Mouse (Mus musculus) MN1 (cell line): ENCODE measurements around the gene Samd9l.
"Not testable (repeated sequence)": the region's sequence is repeated elsewhere in the genome, so short reads cannot be mapped to it uniquely, and the experiment has no call there.

ENCODE experiments used
- DNase-seq: peaks from one replicate; pipeline ENCODE4 v3.0.0-alpha.2; 2016; ENCODE audit warnings: low spot score

Gene Samd9l

DNA sequence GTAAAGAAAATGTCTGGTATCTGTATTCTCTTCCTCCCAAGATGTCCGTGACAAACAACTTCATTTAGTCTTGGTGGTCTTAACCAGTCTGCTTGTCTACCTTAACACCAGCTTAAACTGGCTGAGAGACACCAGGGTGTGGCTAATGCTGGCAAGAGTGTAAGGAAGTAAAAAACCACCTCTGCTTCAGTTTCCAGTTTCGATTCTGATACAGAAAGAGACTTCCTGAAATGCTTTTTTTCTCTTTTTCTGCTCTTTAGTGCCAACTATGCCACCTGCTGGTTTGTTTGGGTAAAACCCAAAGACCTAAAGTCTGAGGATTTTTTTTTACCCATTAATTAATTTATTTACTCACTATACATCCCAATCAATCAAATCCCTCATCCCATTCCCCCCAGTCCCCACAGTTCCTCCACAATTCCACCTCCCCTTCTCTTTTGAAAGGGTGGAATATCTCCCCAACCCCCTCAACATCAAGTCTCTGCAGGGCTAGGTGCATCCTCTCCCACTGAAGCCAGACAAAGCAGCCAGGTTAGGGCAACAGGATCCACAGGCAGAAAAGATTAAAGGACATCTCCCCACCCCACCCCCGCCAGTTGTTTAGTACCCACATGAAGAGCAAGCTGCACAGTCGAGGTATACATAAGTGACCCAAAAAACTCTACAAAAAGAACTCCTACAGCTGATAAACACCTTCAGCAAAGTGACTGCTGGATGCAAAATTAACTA lies at the start of gene Samd9l:
TSS of gene Samd9l (minus strand) at position 233 of the 729 bp plus-strand sequence.
- DNase-seq: peak; percentile 28

DNA sequence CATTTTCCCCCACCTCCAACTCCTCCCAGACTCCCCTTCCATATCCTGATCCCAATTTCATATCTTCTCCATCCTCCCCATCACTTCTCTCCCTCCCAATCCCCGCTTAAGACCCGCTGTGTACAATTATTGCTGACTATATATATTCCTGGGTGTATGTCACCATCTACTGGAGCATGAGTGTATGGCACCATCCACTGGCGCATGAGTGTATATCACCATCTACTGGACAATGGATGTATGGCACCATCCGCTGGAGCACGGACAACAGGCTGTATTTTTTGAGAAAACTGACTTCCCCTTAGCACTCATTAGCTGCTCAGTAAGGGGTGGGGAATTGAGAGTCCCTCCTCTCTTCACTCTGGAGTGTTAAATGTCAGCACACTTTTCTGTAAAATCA lies 48.0 kb upstream of the Samd9l start:
- DNase-seq: peak; percentile 54

DNA sequence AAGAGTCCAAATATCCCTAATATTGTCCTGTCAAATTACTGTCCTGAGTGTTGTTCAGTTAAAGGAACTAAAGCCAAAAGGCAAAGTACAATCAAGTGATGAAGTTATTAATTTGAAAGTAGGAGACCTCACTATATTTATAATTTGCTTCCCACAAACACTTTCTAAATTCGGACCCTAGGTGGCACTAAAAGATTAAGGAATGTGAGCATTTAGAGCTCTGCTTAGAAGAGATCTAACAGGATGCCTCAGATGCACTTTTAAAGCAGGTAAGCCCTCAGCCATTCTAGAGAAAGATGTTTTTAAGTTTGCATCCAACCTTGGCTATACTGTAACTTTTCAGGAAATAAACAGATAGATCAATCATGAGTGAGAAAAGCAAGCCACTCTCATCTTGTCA lies 44.5 kb upstream of the Samd9l start:
- peak; percentile 14 for DNase-seq

DNA sequence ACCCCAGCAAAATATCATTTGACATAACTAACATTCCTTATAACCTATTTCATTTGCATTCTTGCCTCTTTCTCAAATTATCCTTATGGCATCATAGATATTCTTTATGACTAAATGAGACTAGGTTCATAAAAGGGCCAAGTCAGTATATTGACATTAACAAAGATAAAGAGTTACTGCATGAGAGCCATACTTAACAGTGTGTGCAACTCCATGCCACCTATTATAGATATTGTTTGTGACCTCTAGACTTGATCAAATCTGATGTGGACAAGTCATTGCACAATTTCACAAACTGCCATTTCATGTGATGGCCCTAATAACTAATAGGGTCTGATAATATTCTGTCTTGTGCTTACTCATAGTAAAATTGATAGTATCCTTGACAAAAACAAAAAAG lies 36.7 kb upstream of the Samd9l start:
- DNase-seq: no peak

DNA sequence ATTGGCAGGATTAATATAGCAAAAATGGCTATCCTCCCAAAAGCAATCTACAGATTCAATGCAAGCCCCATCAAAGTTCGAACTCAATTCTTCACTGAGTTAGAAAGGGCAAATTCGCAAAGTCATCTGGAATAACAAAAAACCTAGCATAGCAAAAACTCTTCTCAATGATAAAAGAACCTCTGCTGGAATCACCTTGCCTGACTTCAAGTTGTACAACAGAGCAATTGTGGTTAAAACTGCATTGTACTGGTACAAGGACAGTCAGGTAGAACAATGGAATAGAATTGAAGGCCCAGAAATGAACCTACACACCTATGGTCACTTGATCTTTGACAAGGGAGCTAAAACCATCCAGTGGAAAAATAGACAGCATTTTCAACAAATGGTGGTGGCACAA lies 31.6 kb upstream of the Samd9l start:
- DNase-seq: not testable (repeated sequence)

DNA sequence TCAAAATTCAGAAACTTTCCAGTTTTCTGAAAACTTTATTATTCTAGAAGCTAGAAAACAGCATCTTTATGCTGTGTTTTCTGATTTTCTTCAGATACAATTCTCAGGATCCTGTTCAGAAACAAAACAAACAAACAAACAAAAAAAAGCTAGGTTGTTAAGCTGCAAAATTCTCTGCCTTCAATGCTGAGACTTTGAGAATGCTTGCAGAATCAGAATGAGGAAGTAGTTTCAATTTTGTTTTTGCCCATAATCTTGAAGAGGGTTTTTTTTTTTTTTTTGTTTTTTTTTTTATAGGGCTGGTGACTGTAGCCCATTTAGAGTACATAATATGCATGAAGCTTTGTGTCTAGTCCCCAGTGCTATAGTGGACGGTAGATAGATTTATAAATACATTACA lies 27.7 kb upstream of the Samd9l start:
- no peak for DNase-seq

DNA sequence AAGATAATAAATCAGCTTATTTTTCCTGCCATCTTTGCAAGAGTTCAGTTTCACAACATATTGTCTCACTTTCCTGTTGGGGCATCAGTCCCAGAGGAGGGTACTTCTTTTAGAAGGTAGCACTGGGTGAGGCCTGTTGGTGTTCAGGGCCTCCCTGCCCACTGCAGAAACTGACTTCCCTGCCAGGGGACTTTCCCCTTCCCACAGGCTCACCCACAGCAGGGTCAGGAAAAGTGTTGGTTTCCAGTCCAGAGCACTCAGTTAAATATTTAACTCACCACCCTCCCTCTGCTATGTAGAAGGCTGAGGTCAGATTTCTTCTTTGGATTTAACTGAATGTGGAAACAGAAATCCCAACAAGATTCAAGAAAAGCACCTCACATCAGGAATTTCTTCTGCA lies 26.0 kb upstream of the Samd9l start:
- not testable (repeated sequence) for DNase-seq

DNA sequence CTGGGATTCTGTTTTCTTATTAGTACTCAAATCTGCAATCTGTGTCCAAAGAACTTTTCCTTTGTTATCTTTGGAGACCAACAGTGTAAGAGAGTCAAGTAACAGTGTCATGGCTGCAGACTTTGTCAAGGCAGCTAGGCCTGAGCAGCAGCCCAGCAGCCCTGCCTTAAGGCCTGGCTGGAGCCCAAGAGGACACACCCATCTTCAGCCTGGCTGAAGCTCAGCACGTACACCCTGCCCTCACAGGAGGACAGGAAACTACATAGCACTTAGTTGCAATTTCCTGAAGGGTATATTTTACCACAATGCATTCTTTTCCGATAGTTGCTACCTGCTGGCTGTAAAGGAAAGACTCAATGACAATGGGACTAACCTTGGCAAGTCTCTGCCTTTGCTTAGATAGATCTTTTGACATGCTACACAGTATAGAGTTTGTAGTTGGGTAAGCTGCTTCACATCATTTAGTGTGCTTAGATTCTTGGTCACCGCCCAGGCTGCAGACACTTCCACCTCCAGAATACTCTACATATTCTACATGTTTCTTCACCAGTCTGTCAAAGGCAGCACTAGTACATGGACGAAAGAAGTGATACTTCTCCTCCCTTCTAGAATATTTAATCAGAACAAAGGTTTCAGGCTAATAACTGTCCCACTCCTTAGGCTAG lies 25.4 kb upstream of the Samd9l start:
- not testable (repeated sequence) for DNase-seq

DNA sequence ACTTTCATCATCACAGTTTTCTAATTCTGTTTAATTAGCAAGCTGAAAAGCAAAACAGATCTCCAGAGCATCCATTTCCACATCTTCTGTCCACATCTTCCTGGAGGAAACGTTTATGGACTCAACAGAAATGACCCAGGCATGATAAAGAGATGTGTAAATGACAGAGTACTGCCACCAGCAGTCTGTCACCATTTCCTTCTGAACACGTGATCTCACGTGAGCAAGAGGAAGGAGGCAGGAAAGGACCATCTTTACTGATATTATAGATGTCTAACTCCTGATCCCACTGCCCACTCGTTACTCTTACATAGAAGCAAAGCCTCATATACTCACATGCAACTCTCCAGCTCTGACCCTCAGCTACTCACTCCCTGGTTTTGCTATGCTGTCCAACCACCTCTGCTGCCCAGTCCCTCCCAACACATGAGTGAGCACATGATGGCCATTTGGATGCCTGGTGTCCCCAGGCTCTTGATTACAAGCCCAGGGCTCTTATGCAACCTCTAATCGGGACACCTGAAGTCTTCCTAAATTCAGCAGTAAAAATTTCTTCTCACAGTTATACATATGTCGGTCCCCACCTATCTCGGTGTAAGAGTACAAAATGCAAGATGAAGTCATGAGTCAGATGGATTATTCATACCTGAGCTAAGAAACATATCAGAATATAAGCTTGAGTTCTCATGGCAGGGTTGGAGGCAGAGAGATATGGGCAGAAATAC lies 2.0 kb downstream of the Samd9l start:
- not testable (repeated sequence) for DNase-seq

DNA sequence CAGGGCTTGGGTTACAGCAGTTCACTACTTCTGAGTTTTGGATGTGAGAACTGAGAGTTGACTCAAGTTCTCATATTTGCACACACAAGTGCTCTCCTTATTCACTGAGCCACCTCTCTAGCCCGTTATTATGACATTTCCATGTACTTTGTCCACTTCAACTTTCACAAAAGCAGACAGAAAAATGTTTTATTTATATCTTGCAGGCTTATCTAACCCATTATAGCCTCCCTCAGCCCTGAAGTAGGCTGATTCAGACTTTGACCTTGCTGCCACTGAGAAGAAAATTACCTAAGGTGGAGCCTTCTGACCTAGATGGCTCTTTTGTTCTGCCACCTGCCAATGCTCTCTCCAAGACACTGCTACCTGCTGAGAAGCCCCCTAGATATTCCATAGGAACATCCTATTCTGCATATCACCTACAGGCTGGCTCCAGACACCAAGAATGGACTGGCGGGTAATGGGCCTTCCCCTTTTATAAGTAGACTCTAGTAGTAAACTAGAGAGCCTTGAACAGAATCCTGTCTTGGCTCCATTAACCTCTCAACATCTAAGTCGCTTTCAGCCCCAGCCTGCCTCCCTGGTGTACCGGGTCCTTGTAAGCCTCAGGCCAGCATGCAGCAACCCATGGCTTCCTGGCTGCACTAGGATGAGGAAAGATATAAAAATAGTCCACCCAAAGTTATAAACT lies 3.3 kb downstream of the Samd9l start:
- DNase-seq: not testable (repeated sequence)

DNA sequence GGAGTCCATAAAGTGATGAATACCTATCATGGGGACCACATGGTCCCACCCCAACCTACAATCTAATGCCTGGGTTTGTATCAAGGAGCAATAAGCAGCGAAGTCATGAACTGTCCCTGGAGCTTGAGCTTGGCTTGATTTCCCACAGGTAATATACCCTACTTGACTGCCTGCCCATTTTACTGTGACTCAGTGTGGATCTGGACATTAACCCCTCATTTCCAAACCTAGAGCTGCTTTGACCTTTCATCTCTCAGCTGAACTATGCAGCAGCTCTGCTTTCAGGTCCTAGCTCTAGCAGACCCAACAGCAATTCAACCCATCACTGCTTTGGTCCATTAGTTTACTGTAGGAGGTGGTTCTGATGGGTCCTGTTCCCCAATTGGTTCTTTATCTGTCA lies 9.4 kb downstream of the Samd9l start:
- no peak for DNase-seq

DNA sequence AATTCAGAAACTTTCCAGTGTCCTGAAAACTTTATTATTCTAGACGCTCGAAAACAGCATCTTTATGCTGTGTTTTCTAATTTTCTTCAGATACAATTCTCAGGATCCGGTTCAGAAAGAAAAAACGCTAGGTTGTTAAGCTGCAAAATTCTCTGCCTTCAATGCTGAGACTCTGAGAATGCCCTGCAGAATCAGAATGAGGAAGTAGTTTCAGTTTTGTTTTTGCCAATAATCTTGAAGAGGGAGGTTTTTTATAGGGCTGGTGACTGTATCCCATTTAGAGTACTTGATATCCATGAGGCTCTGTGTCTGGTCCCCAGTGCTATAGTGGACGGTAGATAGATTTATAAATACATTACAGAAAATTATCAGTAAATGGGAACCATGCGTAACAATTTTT lies 12.8 kb downstream of the Samd9l start:
- no peak for DNase-seq

DNA sequence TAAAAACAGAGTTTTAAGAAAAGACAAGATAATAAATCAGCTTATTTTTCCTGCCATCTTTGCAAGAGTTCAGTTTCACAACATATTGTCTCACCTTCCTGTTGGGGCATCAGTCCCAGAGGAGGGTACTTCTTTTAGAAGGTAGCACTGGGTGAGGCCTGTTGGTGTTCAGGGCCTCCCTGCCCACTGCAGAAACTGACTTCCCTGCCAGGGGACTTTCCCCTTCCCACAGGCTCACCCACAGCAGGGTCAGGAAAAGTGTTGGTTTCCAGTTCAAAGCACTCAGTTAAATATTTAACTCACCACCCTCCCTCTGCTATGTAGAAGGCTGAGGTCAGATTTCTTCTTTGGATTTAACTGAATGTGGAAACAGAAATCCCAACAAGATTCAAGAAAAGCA lies 14.6 kb downstream of the Samd9l start:
- DNase-seq: not testable (repeated sequence)

DNA sequence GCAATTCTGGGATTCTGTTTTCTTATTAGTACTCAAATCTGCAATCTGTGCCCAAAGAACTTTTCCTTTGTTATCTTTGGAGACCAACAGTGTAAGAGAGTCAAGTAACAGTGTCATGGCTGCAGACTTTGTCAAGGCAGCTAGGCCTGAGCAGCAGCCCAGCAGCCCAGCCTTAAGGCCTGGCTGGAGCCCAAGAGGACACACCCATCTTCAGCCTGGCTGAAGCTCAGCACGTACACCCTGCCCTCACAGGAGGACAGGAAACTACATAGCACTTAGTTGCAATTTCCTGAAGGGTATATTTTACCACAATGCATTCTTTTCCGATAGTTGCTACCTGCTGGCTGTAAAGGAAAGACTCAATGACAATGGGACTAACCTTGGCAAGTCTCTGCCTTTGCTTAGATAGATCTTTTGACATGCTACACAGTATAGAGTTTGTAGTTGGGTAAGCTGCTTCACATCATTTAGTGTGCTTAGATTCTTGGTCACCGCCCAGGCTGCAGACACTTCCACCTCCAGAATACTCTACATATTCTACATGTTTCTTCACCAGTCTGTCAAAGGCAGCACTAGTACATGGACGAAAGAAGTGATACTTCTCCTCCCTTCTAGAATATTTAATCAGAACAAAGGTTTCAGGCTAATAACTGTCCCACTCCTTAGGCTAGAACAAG lies 15.1 kb downstream of the Samd9l start:
- DNase-seq: not testable (repeated sequence)

DNA sequence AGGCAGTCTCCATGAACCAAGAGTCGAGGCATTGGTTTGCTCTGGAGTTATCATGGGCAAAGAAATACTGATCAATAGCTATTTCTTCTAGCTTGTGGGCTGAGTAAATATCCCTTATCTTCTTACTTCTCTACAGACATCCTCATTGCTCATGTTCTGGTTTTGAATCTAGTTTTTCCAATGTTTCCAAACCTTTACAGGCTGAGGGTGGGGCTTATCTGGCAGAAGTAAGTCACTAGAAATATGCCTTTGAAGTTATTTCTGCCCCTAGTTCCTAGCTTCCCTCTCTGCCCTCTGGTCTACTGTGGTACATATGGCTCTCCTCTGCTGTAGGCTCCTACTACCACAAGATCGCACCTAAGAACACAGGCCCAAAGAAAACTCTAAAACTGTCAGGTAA lies 20.2 kb downstream of the Samd9l start:
- no peak for DNase-seq

DNA sequence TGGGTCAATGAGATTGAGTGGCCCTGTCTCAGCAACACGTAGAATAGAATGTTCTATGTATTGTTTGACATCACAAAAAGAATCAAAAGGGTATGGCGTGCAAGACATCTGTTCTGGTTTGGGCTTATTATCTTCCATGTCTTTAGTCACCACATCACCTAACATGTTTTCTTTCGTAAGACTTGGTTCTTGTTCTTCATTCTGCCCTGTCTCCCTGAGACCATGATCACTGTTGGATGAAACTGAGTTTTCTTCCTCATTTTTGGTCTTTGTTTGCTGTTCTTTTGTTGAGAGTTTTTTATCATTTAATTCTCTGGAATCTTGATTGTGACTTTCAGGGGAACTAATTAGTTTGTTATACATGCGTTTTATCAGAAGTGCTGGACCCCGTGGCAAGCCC lies 22.7 kb downstream of the Samd9l start:
- DNase-seq: no peak

DNA sequence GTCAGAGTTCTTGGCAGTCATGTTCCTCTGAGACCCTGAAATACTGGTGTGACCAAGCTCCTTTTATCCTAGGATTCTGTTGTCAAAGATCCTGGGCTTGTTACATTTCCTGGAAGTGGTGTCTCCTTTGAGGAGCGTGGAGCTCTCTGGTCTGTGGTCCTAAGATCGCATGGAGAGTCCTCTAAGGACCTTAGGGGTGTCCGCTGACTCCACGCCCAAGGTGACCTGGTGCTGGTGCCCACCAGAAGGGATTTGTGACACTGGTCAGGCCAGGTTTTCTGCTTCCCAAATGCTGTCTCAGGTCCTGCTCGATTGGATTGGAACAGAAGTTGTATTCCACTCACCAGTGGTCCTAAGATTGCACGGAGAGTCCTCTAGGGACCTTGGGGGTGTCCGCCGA lies 29.8 kb downstream of the Samd9l start:
- no peak for DNase-seq

DNA sequence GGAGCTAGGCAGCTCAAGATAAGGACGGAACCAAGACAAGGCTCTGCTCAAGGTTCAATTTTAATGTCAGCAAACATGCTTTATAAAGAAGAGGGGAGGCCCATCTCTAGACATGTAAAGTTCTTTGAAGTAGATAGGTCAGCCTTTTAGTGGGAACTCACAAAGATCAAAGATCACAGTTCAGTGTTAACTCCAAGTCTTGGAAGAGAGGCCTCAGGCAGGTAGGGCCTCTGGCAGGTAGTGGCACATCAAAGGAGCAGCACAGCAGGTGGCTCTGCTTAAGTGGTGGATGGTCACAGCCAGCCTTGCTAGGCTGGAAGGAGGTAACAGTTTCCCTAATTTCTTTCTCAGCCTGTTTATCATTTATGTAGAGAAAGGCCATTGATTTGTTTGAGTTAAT lies 33.8 kb downstream of the Samd9l start:
- not testable (repeated sequence) for DNase-seq

DNA sequence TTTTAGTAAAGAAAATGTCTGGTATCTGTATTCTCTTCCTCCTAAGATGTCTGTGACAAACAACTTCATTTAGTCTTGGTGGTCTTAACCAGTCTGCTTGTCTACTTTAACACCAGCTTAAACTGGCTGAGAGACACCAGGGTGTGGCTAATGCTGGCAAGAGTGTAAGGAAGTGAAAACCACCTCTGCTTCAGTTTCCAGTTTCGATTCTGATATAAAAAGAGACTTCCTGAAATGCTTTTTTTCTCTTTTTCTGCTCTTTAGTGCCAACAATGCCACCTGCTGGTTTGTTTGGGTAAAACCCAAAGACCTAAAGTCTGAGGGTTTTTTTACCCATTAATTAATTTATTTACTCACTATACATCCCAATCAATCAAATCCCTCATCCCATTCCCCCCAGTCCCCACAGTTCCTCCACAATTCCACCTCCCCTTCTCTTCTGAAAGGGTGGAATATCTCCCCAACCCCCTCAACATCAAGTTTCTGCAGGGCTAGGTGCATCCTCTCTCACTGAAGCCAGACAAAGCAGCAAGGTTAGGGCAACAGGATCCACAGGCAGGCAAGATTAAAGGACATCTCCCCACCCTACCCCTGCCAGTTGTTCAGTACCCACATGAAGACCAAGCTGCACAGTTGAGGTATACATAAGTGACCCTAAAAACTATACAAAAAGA lies 53.3 kb downstream of the Samd9l start:
- DNase-seq: not testable (repeated sequence)

DNA sequence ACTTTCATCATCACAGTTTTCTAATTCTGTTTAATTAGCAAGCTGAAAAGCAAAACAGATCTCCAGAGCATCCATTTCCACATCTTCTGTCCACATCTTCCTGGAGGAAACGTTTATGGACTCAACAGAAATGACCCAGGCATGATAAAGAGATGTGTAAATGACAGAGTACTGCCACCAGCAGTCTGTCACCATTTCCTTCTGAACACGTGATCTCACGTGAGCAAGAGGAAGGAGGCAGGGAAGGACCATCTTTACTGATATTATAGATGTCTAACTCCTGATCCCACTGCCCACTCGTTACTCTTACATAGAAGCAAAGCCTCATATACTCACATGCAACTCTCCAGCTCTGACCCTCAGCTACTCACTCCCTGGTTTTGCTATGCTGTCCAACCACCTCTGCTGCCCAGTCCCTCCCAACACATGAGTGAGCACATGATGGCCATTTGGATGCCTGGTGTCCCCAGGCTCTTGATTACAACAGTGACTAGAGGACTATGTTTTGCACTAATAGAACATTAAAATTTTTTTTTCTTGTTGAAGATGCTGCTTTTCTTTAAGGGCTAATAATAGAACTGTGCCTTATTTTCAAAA lies 54.2 kb downstream of the Samd9l start:
- DNase-seq: not testable (repeated sequence)
